Mouse (Mus musculus) olfactory bulb, adult 2 months (tissue): ENCODE results near the gene Zmynd8.

Experiments
- CTCF ChIP-seq: fragments of 200-500 bp; IDR thresholded peaks from 2 replicates; pipeline ENCODE4 v1.5.1; 2012; ENCODE audit warnings: low read depth, mild to moderate bottlenecking, low read length, moderate library complexity; ENCODE audit not compliant: insufficient read depth
- POLR2A ChIP-seq: fragments of 200-500 bp; IDR thresholded peaks from 2 replicates; pipeline ENCODE4 v1.6.1; 2012; ENCODE audit warnings: mild to moderate bottlenecking, low read depth, low read length, moderate library complexity; ENCODE audit not compliant: insufficient read depth

GRCm38 (mm10) chr2:165809901-165810477 is 88.8 kb downstream of the Zmynd8 start:
- TF ChIP-seq POLR2A (no peak), CTCF (no peak)
